Mouse (Mus musculus): ENCODE data around the gene Bmpr2.

The Bmpr2 gene

DNA sequence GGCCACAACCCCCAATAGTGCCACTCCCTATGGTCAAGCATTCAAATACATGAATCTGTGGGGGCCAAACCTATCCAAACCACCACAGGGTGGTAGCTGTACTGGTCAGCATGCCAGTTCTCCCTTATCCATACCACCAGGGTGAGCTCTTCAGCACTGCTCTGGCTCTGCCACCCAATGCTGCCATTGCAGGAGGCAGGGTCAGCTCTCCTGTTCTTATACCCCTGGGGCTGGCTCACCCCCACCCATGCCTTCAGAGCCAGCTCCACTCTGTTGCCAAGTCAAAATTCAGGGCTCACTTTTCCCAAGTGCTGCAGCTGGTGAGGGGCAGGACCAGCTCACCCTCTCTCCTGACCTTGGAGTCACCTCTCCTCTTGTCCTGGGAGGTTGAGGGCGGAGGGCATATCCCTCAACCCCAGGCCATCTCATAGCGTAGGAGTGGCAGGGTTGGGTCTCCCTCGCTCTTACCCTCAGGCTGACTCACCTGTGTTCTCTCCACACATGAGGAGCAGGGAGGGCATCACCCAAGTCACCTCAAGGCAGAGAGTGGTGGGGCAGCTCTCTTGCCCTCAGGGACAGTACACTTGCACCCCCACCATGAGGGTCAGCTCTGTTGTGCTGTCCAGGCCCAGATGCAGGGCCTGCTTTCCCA is 162.9 kb downstream of the Bmpr2 start:
- no peak for DNase-seq (ENCODE audit: low spot score in 2 of 2)

DNA sequence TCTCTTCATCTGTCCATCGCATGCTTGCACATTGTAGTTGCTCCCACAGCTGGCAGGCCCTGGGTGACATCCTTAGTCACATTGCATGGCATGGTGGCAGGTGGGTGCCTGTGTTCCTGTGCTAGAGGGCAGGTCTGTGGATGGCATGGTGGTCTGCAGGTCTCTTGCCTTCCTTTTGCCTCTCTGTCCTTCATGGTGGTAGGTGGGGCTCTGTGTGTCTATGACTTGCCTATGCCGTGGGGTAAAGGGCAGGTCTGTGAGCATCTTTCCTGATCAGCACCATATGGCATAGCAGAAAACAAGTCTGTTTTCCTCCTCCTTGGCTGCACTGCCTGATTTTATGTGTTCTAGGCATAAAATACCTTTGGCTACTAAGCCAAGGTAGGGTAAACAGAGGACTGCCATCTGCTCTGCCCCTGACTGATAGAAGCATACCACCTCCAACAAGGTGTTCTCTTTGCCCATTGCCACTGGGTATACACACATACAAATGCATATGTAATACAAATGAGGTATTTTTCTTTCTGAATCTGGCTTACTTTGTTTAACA is 164.0 kb downstream of the Bmpr2 start:
- no peak for DNase-seq (ENCODE audit: low spot score in 2 of 2)
